Mouse (Mus musculus): ENCODE results near the gene Gnb2.
A peak's percentile ranks its signal among the peaks of the same experiment; 100 is the strongest.

Gnb2 gene

DNA sequence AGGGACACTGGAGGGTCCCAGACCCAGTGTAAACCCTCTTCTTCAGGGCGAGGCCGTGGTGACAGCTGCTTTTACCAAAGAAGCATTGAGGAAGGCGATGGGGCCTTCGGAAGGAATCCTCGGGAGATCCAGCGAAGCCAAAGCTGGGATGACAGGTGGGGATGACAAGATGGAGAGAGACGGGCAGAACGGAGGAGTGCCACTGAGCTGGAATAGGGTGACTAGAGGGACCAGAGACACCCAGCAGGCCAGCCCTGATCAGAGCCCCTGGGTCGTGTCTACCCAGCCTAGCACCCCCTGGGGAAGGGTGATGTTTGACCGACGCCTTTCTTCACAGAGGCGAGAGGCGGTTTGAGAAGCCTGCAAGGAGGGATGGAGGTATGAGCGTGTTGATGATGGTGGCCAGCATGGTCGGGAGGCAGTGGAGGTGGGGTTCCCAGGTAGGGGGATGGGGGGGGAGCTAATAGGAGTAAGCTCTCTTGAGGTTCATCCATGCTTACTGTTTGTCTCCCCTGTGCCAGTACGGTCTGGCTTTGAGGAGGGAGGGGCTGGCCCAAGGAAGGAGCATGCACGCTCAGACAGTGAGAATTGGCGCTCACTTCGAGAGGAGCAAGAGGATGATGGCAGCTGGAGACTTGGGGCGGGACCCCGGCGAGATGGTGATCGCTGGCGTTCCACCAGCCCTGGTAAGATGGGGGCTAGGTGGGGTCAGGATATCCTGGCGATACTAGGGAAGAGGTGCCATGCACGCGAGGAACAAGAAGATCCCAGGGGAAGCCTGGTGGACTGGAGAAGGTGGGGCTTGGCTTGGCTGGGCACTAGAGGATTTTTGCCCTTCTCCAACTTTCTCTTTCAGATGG is 13.4 kb downstream of the Gnb2 start:
- no peak for ATAC-seq (ENCODE audit: low TSS enrichment)

DNA sequence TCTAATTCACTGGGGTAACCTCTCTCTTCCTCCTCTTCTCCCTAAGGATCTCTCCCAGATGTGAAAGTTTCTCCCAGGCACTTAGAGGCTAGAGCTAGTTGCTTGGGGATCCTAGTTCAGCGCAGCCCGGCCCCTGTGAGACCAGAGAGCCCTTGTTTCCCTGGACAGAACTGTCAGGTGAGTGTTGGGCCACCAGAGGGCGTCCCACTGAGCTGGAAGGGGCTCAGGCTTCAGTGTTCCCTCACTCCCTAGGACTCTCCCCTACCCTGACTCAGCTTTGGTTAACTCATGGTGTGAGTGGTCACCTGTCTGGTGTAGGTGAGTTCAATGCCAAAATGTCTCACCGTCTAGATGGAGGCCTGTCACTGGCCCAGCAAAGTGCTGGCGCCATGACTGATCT is 14.9 kb downstream of the Gnb2 start, which contains the start of gene Gigyf1:
Gigyf1 (plus strand) TSS at position 113 of the 400 bp plus-strand sequence.
- ATAC-seq (ENCODE audit: low TSS enrichment): peak; percentile 31; the same call in 1 of the 2 replicates

DNA sequence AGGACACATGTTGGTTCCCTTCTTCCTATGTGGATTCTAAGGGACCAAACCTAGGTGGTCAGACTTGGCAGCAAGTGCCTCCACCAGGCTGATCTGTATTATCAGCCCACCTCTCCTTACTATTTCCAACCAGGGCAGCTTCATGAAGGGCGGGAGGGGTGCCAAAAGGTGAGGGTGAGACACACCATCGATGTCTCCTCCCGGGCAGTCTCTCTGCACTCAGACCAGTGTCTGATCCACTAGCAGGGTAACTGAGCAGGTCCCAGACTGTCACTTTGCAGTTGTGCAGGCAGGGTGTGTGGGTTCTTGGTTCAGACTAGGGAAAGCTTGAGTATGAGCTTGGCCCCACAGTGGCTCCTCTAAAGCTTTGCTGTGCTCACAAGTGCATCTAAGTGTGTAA is 18.5 kb downstream of the Gnb2 start:
- ATAC-seq (ENCODE audit: low TSS enrichment): no peak

DNA sequence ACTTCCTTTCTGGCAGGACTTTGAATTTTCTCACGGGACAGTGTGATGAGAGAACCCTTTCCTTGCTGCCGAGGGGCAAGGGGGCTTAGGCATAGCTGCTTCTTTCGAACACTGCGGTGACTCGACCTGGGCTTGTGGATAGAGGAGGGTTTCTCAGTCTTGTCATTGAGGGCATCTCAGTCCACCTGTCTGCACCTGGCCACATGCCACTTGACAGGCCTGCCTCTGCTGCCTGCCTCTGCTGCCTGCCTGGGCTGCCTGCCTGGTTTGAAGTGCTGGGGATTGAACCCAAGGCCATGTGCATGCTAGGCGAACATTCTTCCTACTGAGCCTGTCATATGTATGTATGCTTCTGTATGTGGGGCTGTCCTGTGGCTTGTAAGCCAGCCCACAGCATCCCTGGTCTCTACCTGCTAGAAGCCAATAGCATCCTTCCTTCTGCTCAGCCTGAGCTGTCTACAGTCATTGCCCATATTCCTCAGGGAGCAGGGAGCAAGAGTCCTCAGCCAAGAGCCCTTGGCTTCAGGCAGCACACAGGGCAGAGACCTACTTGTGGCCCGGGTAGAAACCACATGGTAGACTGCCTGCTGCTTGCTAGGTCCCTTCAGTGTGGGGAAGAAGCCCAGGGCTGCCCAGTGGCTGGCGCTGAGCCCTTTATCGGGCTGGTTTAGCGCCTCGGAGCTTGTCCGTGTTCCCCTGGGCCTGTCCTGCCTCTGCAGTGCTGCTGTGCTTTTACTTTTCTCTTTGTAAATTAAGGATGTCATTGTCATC is 19.2 kb downstream of the Gnb2 start:
- no peak for ATAC-seq (ENCODE audit: low TSS enrichment)

DNA sequence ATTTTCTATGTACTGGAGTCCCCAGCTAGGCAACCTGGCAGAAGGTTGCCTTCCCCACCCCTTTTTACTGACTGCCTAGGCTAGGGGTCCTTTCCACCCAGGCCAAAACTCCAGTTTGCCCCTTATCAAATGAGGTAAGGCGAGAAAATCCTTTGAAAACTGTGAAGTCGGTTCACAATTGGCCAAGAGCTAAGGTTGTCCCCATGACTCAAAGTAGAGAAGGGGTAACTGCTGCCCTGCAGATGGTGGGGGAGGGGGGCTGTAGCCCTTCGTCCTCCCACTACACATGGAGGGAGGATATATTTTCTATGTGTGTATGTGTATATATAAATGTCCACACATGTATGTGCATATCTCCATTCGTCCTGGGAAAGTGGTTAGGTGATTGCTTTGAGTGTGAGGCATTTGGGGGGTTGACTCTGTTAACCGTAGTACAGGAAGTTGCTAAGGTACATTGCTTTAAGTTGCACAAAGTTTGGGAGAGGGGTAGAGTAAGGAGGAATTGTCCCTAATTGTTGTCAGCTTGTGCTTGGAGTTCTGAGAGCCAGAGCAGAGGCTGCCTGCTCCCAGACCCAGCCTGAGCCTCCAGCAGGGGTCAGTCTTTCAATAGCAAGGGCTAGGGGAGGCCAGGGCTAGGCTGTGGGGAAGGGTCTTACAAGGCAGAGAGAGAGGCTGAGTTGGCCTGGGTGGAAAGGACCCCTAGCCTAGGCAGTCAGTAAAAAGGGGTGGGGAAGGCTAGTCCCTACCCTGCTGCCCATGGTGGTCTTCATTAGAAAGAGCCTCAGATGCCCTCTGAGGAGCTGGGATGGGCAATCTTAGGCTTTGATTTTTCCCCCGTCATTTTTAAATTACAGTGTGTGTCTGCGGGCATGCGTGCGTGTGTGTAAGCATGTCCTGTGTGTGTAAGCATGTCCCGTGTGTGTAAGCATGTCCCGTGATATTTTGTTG is 20.2 kb downstream of the Gnb2 start:
- no peak for ATAC-seq (ENCODE audit: low TSS enrichment)

DNA sequence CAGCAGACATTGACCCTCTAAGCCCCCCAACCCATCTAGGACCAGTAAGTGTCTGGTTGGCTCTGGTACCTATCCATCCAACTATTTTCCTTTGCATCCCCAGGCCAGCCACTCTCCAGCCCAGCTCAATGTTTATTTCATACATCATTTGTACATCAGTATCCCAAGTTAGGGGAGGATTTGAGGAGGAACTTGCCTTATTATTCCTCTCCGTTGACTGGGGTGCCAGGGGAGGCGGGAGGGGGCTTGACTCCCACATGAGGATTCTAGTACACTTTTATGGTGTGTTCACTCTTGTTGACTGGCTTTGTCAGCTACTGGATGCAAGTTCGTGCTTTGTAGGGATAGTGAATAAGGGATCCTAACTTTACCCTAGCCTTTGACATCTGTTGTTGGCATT is 21.6 kb downstream of the Gnb2 start:
- ATAC-seq (ENCODE audit: low TSS enrichment): no peak

DNA sequence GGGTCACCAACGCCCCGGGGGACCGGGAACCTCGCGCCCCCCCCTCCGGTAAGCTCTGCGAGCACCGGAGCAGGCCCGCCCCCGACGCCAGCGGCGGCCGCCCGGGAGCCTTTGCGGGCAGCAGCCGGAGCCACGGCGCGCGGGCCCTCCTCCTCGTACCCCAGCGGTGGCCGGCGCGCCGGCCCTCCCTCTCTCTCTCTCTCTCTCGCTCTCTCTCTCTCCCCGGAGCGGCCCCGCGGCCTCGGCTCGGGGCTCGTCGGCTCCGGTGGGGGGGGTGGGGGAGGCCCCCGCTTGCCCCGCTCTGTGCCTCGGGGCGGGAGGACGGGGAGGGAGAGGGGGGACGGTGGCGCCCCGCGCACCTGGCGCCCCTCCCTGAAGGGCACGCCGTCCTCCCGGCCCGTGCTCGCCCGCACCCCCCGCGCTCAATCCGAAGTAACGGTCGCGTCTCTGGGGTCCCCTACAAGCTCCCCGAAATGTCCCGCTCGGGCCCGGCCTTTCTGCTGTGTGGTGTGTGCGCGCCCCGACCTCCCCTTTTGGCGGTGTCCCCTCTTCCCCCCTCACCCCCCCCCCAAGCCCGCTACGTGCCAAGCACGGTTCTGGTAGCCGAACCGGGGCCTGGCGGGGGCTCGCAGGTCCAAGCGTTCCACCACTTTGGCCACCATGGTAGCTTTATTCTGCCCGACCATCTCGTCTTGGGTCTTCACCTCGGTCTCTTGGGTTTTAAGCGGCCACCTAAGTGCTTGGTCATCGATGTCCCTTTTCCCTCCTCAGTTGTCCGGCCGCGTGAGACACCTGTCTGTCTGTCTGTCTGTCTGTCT is 22.5 kb downstream of the Gnb2 start:
- 0 out of 2 replicates have a peak, but pooled peaks have one; percentile 41 for ATAC-seq (ENCODE audit: low TSS enrichment)

DNA sequence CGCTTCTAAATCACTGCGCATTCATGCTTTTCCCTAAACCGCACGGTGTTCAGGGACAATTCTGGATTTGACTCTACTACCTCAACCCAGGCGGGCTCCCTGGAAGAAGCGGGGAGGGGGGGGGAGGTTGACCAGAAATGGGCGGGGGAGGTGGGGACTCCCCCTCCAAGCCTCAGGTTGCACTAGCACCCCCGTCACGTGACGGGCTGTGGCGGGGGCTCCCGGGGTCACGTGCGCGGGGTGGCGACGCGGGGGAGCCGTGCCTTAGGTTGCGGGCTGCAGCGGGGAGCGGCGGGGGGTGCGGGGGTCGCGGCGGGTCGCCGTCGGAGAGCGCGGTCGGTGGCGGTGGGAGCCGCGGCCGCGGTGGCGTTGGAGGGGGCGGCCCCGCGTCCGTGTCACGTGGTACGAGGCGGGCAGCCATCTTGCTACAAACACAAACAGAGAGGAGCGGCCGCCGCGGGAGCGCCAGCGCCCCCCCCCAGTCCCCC is 23.3 kb downstream of the Gnb2 start:
- ATAC-seq (ENCODE audit: low TSS enrichment): 0 out of 2 replicates have a peak, but pooled peaks have one; percentile 25

DNA sequence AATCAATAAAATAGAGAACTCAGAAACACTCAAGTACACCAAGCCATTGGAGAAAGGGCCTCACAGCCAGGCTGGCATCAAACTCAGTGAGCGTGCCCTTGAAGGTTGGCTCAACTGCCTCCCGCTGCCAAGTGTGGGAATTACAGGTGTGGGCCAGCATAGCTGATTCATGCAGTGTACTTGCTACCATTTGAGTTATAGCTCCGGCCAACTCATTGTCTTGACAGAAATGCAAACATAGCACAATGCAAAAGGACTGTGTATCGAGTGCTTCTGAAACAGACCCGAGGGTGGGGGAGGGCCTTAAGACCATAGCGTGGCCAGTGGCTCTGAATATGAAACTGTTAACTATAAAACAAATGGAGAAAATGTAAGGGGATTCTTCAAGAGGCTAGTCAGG is 29.3 kb downstream of the Gnb2 start:
- ATAC-seq (ENCODE audit: low TSS enrichment): no peak

DNA sequence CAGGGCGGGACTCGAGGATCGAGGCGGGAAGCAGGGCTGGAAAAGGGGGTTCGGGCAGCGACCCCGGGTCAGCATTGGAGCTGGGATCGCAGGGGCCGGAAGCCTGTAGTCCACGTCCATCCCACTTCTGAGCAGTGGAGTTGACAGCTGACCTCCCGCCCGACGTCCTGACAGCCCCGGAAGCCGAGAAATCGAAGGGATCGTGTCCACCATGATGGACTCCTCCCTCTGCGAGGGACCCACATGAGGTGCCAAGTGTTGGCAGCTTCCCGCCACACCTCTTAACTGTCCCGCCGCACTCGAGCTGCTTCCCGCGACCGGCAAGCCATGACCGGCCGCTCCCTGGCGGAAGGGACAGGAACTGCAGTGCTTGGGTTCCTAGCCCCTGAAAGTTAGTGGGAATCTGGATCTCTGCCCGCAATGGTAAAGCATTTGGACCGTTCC is 30.6 kb downstream of the Gnb2 start:
- ATAC-seq (ENCODE audit: low TSS enrichment): peak; percentile 63

DNA sequence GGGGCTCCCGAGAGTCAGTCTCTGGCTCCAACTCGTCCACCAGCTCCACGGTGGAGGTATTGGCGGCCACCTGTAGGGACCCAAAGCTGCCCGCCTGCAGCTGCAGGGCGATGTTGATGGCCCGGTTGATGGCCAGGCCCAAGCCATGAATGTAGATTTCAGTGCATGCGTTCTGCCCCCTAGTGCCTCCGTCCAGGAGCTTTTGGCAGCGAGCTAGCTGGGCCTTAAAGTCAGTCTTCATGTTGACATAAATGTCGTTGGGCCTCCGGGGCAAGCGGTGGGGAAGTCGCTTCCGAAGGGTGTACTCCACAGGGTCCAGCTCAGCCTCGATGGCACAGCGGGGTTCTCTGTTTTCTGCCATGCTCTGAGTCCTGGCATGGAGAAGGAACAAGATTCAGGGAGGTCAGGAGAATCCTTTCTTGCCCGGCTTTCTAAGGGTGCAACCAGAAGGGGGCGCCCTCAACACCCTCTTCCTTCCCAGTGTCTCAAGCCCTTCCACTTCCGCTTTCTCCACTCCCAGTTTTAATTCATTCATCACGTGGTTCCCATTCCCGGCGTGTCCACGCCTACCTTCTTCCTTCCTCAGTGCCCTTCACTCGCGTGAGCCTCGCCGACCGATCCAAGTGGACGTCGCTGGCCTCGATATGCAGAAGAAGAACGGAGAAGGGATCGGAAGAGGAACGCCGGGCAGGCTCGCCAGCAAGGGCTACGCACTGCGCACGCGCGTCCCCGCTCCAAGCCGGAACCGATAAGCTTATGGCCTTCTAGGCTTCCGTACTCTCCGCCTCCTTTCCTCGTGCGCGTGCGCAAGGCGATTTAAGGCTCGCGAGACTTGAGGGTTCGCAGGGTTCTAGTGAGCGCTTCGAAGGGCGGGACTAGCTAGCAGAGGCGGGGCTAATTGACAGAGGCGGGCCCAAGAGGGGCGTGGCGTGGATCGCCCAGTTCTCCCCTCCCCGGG is 31.3 kb downstream of the Gnb2 start, which contains the start of gene Pop7:
Pop7 (minus strand) TSS at position 810 of the 958 bp plus-strand sequence.
- peak; percentile 90 for ATAC-seq (ENCODE audit: low TSS enrichment)

DNA sequence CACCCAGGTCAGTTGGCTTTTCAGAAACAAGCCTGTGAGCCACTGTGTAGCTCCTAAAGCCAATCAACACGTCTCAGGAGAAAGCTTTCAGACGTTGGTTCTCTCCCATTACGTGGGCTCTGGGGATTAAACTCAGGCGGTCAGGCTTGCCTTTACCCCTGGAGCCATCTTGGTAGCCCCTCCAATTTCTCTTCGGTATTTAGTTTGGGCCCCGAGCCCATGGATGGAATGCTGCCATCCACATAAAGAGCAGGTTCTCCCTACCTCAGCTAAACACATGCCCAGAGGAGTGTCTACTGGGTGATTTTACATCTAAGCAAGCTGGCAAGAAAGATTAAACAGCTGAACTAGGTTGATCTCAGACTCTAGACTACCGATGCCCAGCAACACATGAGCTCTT is 33.1 kb downstream of the Gnb2 start:
- ATAC-seq (ENCODE audit: low TSS enrichment): no peak

DNA sequence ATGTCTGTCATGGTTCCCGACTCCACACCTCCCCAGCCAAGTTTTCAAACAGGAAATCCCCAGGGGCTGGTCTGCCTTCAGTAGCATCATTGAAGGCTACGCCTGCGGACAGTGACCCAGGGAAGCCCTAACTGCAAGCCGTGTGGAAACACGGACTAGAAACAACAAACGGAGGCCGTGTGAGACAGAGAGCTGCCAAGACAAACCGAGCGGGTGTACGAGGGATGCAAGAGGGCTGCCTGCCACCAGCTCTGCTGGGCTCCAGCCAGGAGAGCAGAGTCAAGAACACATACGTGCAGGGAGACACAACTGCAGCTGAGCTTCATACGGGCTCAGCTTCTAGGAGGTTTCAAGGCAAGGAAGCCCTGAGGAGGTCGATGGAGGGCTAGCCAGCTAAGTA is 39.5 kb downstream of the Gnb2 start:
- ATAC-seq (ENCODE audit: low TSS enrichment): no peak

DNA sequence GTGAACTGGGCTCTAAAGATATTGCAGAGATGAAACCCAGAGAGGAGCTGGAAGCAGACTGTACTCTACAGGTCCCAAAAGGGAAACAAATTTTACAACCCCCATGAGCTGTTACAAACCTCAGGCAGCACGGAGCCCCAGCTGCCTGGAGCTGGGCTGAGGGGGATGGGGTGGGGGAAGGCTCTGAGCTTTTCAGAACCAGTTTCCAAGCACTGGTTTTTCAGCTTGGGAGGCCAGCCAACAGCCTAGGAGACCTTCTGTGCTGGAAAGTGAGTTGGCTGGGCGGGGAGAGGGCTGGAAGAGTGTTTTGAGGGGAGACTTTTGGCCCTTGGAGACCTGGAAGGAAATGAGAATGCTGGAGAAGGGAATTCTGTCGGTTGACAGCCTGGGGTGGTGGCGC is 41.8 kb downstream of the Gnb2 start:
- ATAC-seq (ENCODE audit: low TSS enrichment): no peak

DNA sequence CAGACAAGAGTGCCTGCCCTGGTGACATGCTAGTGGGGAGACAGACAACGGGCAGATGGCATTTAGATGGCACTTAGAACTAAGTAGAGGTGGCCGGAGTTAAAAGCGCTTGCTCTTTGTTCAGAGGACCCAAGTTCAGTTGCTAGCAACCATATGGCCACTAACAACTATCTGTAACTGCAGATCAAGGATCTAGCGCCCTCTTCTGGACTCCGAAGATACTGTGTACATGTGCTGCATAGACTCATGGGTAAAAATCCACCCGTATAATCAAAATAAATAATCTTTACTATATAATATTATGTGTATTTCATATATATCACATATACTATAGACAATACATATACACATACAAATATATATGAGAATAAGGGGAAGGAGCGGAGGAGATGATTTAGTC is 45.7 kb downstream of the Gnb2 start:
- no peak for ATAC-seq (ENCODE audit: low TSS enrichment)

DNA sequence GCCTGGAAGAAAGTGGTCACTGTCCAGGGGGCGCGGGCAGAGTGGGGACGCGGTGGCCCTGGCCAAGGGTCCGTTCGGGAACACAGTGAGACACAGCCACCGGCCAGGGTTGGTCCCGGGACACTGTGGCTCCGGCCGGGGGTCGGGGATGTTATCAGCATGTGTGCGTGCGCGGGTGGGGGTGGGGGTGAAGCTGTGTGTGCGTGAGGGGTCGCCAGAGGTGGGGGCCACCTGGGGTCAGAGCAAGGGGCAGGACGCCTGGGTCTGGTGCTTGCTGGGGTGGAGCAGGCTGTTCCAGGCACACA is 47.5 kb downstream of the Gnb2 start:
- no peak for ATAC-seq (ENCODE audit: low TSS enrichment)

DNA sequence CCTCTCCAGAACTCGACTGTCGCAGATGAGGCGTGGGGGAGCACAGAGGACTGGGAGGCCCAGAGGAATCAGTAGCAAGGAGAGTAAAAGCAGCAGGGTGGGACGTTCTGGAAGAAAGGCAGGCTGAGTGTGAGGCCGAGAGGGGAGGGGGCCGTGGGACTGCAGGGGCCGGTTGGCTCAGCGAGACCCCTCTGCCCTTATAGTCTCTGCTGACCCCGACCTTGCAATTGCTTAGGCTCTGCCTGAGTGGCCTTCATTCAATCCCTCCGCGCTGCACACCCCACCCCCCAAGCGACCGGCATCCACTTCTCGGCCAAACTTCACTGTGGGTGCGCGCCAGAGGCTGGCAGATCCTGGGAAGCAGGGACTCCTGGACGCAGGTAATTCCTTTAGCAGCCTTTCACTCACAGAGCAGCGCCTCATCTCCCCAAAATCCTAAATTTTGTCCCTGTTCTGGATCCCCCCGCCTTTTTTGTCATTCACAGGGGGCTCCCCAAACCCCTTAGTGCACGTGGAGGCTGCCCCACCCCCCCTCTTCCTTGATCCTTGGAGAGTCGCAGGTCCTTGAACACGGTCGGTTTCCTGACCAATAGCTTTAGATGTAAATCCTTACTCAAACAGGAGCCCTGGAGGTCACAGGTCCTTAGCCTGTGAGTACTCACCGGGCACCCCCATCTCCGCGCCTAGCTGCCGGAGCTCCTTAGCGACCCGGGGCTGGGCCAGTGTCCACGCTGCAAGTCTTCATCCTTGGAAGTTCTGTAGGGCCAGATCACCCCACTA is 48.0 kb downstream of the Gnb2 start:
- no peak for ATAC-seq (ENCODE audit: low TSS enrichment)

DNA sequence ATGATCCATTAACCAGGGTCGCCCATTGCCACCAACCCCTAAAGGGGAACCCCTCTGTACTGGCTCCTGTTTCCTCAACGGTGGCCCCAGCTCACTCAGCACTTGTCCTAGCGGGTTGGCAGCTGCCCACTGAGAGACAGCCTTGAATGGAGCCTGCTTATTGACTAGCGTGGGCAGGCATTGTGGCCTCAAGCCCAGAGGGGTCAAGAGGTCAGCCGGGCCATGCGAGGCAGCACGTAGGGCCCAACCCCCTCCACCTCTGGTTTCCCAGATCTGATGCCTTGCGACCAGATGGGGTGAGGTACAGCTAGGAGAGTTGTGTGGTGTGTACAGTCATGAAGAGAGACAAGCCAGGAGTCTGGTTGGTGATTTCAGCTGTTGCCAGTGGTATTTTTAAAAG is 51.4 kb downstream of the Gnb2 start:
- no peak for ATAC-seq (ENCODE audit: low TSS enrichment)

DNA sequence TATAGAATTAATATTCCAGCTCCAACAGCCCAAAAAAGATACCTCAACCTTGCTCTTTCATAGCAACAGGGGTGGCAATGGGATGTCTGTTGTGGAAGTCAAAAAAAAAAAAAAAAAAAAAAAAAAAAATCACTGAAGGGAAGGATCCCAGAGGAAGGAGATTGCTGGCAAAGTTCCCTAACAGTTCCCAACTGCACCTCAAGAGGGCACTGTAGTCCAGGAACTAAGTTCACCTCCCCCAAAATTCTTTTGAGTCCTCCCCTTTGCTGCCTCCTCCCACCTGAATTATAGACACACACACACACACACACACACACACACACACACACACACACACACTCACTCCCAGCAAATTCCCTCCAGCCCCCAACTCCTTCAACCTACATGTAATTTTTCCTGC is 52.2 kb downstream of the Gnb2 start:
- no peak for ATAC-seq (ENCODE audit: low TSS enrichment)
